Mouse (Mus musculus) spleen, adult 2 months (tissue): ENCODE measurements at regions not wholly inside any gene's neighbourhood (a gene's known extent, or its start where the extent isn't known, plus 50 kb on each side); places are given as distances from the start of the nearest gene placed in this dataset.

Experiments used
- DNase-seq, 2 experiments: peaks; one replicate each; pipeline versions ENCODE4 v3.0.0 to v3.0.0-alpha.2; 2012 to 2021; ENCODE audit warnings: low spot score in 2 of 2, low read depth in 1 of 2
- H3K27ac ChIP-seq: fragments of 200-500 bp; 2 replicates; pipeline ENCODE4 v1.5.1; 2012; ENCODE audit warnings: low read length, inconsistent platforms; ENCODE audit not compliant: insufficient read depth
- H3K27me3 ChIP-seq: fragments of 200-500 bp; 2 replicates; pipeline ENCODE4 v1.6.1; 2012; ENCODE audit warnings: mild to moderate bottlenecking, moderate library complexity, low read length, inconsistent platforms; ENCODE audit not compliant: control insufficient read depth, insufficient read depth
- H3K36me3 ChIP-seq: fragments of 200-500 bp; 2 replicates; pipeline ENCODE4 v1.6.1; 2012; ENCODE audit warnings: mild to moderate bottlenecking, low read length, inconsistent platforms; ENCODE audit not compliant: control insufficient read depth, insufficient read depth
- H3K4me1 ChIP-seq: fragments of 200-500 bp; 2 replicates; pipeline ENCODE4 v1.6.1; 2011; ENCODE audit warnings: inconsistent platforms; ENCODE audit not compliant: control insufficient read depth, insufficient read depth, insufficient read length
- H3K4me3 ChIP-seq: fragments of 200-500 bp; 2 replicates; pipeline ENCODE4 v1.5.1; 2011; ENCODE audit warnings: mild to moderate bottlenecking, inconsistent platforms; ENCODE audit not compliant: insufficient read depth, insufficient read length; ENCODE audit errors: extremely low read depth
- CTCF ChIP-seq: fragments of 200-500 bp; IDR thresholded peaks from 2 replicates; pipeline ENCODE4 v1.5.1; 2011; ENCODE audit warnings: mild to moderate bottlenecking, inconsistent platforms; ENCODE audit not compliant: insufficient read depth, insufficient read length, insufficient replicate concordance; ENCODE audit errors: extremely low read depth
- POLR2A ChIP-seq: fragments of 200-500 bp; IDR thresholded peaks from 2 replicates; pipeline ENCODE4 v1.6.1; 2011; ENCODE audit warnings: low read depth, low read length, inconsistent platforms
- WGBS: fragments of 180-500 bp; shearing (Covaris S2); methylation state at CpG from one replicate; pipeline ENCODE4 v1.1.7; 2018; 5-methylcytosine and 5-hydroxymethylcytosine counted together

DNA sequence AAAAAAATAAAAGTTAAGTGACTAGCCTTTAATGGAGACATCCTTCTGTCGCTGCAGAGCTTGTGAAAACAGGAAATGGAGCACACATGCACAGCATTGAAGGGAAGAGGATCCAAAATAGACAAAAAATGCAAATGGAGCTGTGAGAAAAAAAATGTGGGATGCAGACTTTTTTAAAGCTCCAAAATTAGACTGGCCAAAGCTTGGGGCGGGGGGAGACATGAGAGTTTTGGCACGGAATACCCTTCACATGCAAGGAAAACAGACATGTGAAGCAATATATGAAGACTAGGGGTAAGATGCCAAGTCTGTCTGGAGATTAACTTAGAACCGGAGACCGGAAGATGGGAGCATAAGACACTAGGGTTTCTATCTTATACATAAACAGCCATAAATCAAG, 156.6 kb upstream of the Dapk1 start:
- H3K4me3 ChIP-seq: no peak overlapping the region
- 81% methylated on average over 5 of the region's 5 CpGs for WGBS
- TF ChIP-seq CTCF (no peak), POLR2A (no peak)
- no peak overlapping the region for H3K27ac ChIP-seq
- no peaks in the 10 kb centered on the region for H3K27me3 ChIP-seq
- no peaks in the 10 kb centered on the region for H3K4me1 ChIP-seq
- DNase-seq: no peak
- H3K36me3 ChIP-seq: no peaks in the 10 kb centered on the region

GRCm38 (mm10) chr13:60446926-60447325, 154.8 kb upstream of the Dapk1 start:
- Histone ChIP-seq H3K27ac (no peak overlapping the region), H3K27me3 (no peaks in the 10 kb centered on the region), H3K36me3 (no peaks in the 10 kb centered on the region), H3K4me1 (no peaks in the 10 kb centered on the region), H3K4me3 (no peak overlapping the region)
- 59% methylated on average over 5 of the region's 5 CpGs for WGBS
- no peak for DNase-seq
- TF ChIP-seq POLR2A (no peak), CTCF (no peak)

GRCm38 (mm10) chr13:60450721-60451506, 150.8 kb upstream of the Dapk1 start:
- H3K27ac ChIP-seq: no peak overlapping the region
- no peaks in the 10 kb centered on the region for H3K36me3 ChIP-seq
- TF ChIP-seq POLR2A: no peak
- H3K27me3 ChIP-seq: no peaks in the 10 kb centered on the region
- H3K4me1 ChIP-seq: no peaks in the 10 kb centered on the region
- 73% methylated on average over 10 of the region's 10 CpGs for WGBS
- H3K4me3 ChIP-seq: no peak overlapping the region
- DNase-seq: no peak

DNA sequence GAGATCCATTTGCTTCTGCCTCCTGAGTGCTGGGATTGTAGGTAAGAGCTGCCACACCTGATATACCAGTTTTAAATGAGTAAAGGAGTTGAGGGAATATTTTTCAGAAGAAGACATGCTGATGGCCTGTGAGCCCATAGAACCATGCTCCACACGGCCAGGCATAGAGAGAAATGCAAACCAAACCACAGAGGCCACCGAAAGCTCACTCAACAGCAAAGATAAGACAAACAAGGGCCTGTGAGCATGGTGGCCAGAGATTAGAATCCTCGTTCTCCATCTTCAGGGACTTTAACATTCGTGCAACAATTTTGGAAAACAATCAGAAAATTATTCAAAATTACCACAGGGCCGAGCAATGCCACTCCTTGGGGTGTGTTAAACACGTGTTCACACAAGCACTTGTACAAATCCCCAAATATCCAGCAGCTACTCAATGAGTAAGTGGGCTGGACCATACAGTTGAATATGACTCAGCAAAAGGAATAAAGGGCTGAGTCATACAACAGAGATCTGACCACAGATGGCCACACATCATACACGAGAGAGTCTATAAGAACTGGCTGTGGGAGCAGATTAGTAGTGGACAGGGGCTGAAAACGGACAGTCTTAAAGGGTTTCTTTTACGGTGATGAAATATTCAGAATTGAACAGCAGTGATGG, 147.8 kb upstream of the Dapk1 start:
- H3K27me3 ChIP-seq: no peaks in the 10 kb centered on the region
- H3K36me3 ChIP-seq: no peaks in the 10 kb centered on the region
- TF ChIP-seq CTCF (no peak), POLR2A (no peak)
- H3K4me1 ChIP-seq: no peaks in the 10 kb centered on the region
- 71% methylated on average over 9 of the region's 9 CpGs for WGBS
- no peak overlapping the region for H3K27ac ChIP-seq
- DNase-seq: no peak
- no peak overlapping the region for H3K4me3 ChIP-seq

DNA sequence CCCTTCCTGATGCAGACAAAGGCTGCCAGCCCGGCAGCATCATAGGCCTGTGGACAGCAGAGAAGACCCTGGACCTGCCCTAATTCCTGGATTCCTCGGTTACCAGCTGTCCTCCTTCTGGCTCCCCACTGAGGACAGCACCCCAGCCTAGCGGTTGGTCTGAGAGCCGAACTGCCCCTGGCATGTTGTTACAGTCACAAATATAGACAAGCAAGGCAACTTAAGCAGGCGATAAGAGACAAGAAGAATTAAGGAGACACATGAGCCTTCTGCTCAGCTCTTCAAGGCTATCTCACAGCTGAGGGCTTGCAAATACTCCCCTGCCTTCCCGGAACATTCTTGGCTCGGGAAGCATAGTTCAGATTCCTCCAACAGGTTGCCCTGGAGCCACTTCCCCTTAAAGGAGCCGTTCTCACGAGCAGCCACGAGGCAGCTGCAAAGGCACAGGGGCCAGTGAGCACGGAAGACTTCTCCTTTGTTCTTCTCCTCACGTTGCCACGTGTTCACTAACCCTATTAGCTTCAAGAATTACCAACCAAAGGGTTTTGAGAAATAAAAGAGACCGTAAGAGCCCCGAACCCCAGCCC, 146.6 kb upstream of the Dapk1 start:
- no peaks in the 10 kb centered on the region for H3K36me3 ChIP-seq
- 43% methylated on average over 15 of the region's 15 CpGs for WGBS
- no peaks in the 10 kb centered on the region for H3K4me1 ChIP-seq
- H3K27me3 ChIP-seq: no peaks in the 10 kb centered on the region
- no peak overlapping the region for H3K27ac ChIP-seq
- no peak overlapping the region for H3K4me3 ChIP-seq
- TF ChIP-seq CTCF: no peak
- no peak for TF ChIP-seq POLR2A
- DNase-seq: no peak

- Histone ChIP-seq H3K27ac (no peak overlapping the region), H3K4me3 (no peak overlapping the region), H3K36me3 (no peaks in the 10 kb centered on the region), H3K4me1 (no peaks in the 10 kb centered on the region), H3K27me3 (no peaks in the 10 kb centered on the region)
- WGBS: 81% methylated on average over 10 of the region's 10 CpGs
- no peak for DNase-seq
- TF ChIP-seq CTCF (no peak), POLR2A (no peak)
These were observed 145.7 kb upstream of the Dapk1 start for GRCm38 (mm10) chr13:60455863-60456551.

- 92% methylated on average over 10 of the region's 10 CpGs for WGBS
- no peaks in the 10 kb centered on the region for H3K4me1 ChIP-seq
- H3K27ac ChIP-seq: no peak overlapping the region
- H3K27me3 ChIP-seq: no peaks in the 10 kb centered on the region
- no peak for TF ChIP-seq POLR2A
- no peak for TF ChIP-seq CTCF
- no peak overlapping the region for H3K4me3 ChIP-seq
- H3K36me3 ChIP-seq: no peaks in the 10 kb centered on the region
- DNase-seq: no peak
These were observed 144.5 kb upstream of the Dapk1 start for GRCm38 (mm10) chr13:60457277-60457676.
